Mouse (Mus musculus) naive thymus-derived CD4-positive, alpha-beta T cell, adult 2 months (primary cell): ENCODE results near the gene Hyal2.

Source experiments
- DNase-seq: peaks from one replicate; pipeline ENCODE4 v3.0.0-alpha.2; 2011; ENCODE audit warnings: low read depth

The Hyal2 gene

GRCm38 (mm10) chr9:107567702-107568319 lies at the start of gene Hyal2:
TSS of gene Hyal2 (plus strand) at chr9:107567945.
- no peak for DNase-seq

- no peak for DNase-seq
These were observed 47.4 kb upstream of the Hyal2 start for GRCm38 (mm10) chr9:107520331-107520730.

GRCm38 (mm10) chr9:107521190-107521589 lies 46.6 kb upstream of the Hyal2 start:
- DNase-seq: peak; percentile 49

- peak; percentile 57 for DNase-seq
These were observed 45.9 kb upstream of the Hyal2 start for GRCm38 (mm10) chr9:107521711-107522399.

GRCm38 (mm10) chr9:107522400-107522711 lies 45.4 kb upstream of the Hyal2 start:
- DNase-seq: no peak

GRCm38 (mm10) chr9:107526198-107527026 lies 41.3 kb upstream of the Hyal2 start:
- peak; percentile 81 for DNase-seq

- peak; percentile 93 for DNase-seq
These were observed 33.8 kb upstream of the Hyal2 start, which contains the start of gene Tmem115 for GRCm38 (mm10) chr9:107533791-107534407. TSS of gene Tmem115 (plus strand) at chr9:107533945.

- DNase-seq: peak; percentile 43
These were observed 33.1 kb upstream of the Hyal2 start for GRCm38 (mm10) chr9:107534408-107535202.

- no peak for DNase-seq
These were observed 29.5 kb upstream of the Hyal2 start for GRCm38 (mm10) chr9:107538231-107538630.

GRCm38 (mm10) chr9:107538711-107539110 lies 29.0 kb upstream of the Hyal2 start:
- no peak for DNase-seq

GRCm38 (mm10) chr9:107539940-107540339 lies 27.8 kb upstream of the Hyal2 start:
- no peak for DNase-seq

GRCm38 (mm10) chr9:107540420-107540819 lies 27.3 kb upstream of the Hyal2 start:
- no peak for DNase-seq

- DNase-seq: no peak
These were observed 26.7 kb upstream of the Hyal2 start for GRCm38 (mm10) chr9:107541005-107541404.

GRCm38 (mm10) chr9:107541474-107542351 lies 26.0 kb upstream of the Hyal2 start, which contains the start of the genes Cyb561d2 and Nprl2:
TSS of gene Cyb561d2 (minus strand) at chr9:107542193.
TSS of gene Nprl2 (plus strand) at chr9:107542226.
- peak; percentile 97 for DNase-seq

GRCm38 (mm10) chr9:107542352-107542686 lies 25.4 kb upstream of the Hyal2 start:
- DNase-seq: no peak

- DNase-seq: no peak
These were observed 25.0 kb upstream of the Hyal2 start for GRCm38 (mm10) chr9:107542721-107543120.

GRCm38 (mm10) chr9:107543299-107543698 lies 24.4 kb upstream of the Hyal2 start:
- no peak for DNase-seq

GRCm38 (mm10) chr9:107544196-107544700 lies 23.5 kb upstream of the Hyal2 start:
- no peak for DNase-seq

- DNase-seq: no peak
These were observed 23.0 kb upstream of the Hyal2 start for GRCm38 (mm10) chr9:107544729-107545128.

GRCm38 (mm10) chr9:107545199-107545598 lies 22.5 kb upstream of the Hyal2 start:
- DNase-seq: no peak
